Mouse (Mus musculus) WW6 (cell line): ENCODE results near the gene Ankrd60.

Experiments
- DNase-seq: peaks from one replicate; pipeline ENCODE4 v3.0.0-alpha.2; 2013; ENCODE audit warnings: low read depth, low spot score

Ankrd60 gene

GRCm38 (mm10) chr2:173584361-173584760 lies 6.2 kb upstream of the Ankrd60 start:
- no peak for DNase-seq

DNA sequence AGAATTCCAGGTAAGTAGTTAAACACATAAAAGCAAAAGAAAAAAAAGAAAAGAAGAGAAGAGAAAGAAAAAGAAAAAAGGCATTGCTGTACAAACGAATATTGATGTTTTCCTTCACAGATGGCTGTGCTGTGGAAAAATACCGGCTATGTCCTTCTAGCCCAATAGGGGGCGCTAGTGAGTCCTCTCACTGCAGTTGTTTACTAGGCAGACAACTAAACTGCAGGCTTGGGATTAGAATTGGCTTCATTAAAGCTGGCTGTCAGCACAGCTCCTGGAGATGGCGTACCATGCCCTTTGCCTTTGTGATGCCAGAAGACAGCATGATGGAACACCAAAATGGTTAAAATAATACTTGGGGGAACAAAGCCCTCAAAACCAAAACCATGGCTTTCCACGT lies 5.3 kb upstream of the Ankrd60 start:
- no peak for DNase-seq

DNA sequence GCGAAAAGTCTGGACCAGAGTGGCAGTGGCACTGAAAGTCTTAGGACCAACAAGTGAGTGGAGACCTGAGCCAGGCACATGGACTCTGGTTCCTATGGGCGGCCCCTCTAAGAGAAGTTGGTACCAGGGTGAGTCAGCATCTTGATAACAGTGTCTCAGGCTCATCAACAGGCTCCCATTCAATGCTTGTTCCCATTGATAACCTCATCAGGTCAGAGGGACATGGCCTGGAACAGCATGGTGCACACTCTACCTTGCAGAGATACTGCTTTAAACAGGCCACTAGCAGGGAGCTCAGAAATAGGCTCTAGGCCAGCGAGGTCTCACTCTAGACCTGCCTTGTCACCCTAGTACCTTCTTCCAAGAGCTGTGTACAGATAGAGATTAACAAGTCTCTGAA lies 4.7 kb upstream of the Ankrd60 start:
- DNase-seq = no peak

- no peak for DNase-seq
Measured at GRCm38 (mm10) chr2:173581096-173581495, 2.9 kb upstream of the Ankrd60 start.

DNA sequence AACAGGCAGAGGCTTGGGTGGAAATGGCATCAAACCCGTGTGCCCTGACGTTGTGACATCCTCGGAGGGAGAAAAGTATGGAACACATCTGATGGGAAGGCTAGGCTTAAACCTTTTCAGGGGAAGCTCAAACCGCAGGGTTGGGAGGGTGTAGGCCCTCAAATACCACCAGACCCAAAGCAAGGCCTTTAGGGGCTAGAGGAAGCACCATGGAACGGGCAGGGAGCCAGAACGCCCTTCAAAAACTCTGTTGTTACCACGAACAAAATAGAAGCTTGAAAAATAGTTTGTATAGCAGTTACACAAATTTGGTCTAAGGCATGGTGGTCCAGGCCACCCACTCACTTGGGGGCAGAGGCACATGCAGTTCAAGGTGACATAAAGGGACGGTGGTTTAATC lies 430 bp upstream of the Ankrd60 start:
- DNase-seq = no peak

DNA sequence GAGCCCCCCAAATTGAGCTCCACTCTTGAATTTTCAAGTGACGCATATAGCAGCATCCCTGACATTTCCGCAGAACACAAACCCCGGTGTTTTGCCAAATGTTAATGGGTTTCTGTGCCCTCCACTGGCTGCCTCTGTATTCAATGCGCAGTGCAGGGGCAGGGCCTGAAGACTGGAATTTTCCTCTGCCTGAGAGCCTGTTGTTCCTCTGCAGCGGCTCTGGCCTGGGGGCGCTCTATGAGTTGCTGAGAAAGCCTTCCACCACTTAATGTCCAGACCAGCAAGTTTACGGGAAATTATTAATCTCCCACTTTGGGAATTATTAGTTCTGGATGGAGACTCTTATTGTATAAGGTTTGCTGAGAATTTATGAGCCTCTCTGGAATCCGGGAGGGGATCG lies 14.0 kb downstream of the Ankrd60 start:
- DNase-seq = no peak

GRCm38 (mm10) chr2:173563336-173563735 lies 14.8 kb downstream of the Ankrd60 start:
- no peak for DNase-seq

GRCm38 (mm10) chr2:173561851-173562442 lies 16.2 kb downstream of the Ankrd60 start:
- no peak for DNase-seq

DNA sequence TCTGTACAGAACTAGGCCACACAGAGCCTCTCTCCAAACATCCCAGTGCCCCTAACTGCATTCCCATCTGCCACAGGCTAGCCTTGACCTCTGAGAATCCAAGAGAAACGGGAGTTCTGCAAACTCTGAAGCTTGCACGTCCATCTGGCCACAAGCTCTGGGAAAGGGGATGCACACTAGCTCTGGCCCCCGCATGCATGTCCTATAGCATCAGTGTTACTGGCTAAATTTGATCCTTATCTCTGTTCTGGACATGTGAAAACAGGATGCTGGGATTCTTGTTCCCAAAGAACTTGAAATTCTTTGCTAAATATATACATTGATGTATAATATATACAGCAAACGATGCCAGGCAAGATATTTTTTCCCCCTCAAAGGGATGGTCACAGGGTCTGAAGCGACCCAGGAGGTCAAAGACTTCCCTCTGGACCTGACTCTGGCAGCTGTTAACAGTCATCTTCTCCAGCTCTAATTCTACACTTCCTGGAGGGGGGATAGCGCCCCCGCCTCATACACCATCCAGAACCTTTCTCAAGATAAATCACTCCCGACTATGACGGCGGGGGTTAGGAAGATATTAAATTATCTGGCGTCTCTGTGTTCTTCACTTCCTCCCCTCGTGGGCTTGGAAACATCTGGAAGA lies 19.3 kb downstream of the Ankrd60 start:
- no peak for DNase-seq

- no peak for DNase-seq
Measured at GRCm38 (mm10) chr2:173553863-173554262, 24.3 kb downstream of the Ankrd60 start.

DNA sequence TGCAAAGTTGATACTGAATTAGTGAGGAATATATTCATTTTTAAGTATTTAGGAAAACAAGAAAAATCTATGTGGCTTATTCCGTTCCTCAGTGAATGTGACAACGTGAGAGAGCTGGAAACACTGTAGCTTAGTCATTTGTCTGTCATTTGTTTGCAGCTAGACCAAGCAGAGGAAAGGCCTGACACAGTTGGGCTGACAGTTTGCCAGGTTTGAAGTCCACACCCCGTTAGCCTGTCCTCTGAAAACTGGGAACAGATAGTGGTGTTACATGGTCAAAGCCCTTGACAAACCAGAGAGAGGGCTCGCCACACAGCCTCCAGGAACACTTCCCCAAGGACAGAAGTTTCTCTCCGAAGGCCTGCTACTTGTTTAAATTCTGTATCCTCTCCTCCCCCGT lies 27.5 kb downstream of the Ankrd60 start:
- no peak for DNase-seq

GRCm38 (mm10) chr2:173549236-173549635 lies 28.9 kb downstream of the Ankrd60 start:
- DNase-seq = no peak

DNA sequence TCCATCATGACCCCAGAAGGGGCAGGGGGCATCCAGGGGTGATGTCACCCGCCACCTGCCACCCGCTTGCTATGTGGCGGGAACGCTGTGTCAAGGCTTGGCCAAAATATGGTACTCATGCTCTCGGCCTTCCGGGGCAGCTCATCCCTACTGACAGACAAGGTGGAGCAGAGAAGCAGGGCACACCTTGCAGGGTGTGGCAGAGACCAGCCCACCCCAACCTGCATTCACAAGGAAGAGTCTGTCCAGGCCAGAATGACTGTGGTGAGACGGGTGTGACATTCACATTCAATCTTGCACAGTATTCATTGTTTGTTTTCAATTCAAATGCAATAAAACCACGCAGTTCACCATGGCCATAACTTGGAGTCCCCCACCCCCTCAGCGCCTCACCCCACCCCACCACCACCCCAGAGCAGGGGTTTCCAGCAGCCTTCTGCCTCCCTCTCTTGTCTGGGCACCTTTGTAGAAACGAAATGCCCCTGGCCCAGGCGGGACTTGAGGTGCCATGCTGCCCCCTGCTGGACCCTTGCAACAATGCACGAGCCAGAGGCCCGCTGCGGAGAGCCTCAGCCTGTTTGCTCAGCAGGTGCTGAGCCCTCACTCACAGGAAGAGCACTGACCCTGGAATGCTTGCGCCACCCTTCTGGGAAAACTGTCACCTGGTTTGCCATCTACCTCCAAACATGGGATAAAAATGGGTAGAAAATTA lies 32.0 kb downstream of the Ankrd60 start:
- no peak for DNase-seq

- no peak for DNase-seq
Measured at GRCm38 (mm10) chr2:173542716-173543115, 35.4 kb downstream of the Ankrd60 start.

DNA sequence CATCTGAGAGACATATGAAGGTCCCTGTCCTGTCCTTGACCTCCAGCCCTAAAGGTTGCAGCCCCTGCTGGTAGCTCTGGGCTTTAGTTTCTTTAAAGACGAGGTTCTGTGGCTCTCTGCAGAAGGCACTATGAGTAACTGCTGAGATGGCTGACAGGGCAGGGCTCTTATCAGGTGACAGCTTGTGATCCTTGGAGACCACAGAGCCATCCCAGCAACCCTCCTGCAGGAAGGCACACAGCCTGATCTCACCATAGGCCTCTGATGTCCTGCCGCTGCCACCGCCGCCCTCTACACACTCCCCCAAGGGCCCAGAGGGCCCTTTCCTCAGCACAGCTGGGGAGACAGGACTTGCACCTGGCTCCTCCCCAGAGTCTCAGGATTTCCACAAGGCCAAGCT lies 36.4 kb downstream of the Ankrd60 start:
- no peak for DNase-seq

DNA sequence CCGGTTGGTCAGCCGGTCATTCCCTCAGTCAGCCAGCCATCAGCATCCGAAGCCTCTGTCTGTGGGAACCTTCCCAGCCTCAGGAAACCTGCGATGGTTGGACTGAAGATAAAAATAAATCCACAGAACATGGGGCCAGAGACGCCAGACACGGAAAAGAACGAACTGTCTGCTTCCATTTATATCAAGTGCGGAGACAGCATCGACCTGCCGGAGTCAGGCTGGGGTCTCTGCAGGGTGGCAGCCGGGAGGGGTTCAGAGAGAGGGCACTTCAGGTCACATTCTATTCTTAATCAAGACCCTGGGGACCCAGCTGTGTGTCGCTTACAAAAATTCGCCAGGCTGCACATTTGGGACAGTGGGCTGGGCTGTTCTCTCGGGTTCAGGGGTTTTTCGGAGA lies 38.4 kb downstream of the Ankrd60 start:
- no peak for DNase-seq

- no peak for DNase-seq
Measured at GRCm38 (mm10) chr2:173535886-173536285, 42.3 kb downstream of the Ankrd60 start.

- DNase-seq = no peak
Measured at GRCm38 (mm10) chr2:173535390-173535789, 42.8 kb downstream of the Ankrd60 start.

DNA sequence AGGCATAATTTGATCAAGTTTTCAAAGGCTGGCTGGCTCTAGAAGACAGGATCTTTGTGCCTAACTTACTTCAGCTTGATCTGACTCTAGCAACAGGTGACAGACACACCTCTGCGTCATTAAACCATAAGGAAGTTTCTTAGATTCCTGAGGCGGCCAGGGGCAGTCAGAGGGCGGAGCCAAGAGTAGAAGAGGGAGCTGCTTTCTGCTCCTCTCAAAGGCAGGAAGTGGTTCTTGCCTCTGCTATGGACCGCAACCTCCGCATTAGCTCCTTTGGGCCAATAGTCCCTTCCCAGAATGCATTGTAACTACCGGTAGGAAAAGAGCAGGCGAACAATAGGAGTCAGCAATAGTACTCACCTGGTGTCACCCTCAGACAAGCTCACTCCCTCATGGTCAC lies 43.6 kb downstream of the Ankrd60 start:
- DNase-seq = no peak

DNA sequence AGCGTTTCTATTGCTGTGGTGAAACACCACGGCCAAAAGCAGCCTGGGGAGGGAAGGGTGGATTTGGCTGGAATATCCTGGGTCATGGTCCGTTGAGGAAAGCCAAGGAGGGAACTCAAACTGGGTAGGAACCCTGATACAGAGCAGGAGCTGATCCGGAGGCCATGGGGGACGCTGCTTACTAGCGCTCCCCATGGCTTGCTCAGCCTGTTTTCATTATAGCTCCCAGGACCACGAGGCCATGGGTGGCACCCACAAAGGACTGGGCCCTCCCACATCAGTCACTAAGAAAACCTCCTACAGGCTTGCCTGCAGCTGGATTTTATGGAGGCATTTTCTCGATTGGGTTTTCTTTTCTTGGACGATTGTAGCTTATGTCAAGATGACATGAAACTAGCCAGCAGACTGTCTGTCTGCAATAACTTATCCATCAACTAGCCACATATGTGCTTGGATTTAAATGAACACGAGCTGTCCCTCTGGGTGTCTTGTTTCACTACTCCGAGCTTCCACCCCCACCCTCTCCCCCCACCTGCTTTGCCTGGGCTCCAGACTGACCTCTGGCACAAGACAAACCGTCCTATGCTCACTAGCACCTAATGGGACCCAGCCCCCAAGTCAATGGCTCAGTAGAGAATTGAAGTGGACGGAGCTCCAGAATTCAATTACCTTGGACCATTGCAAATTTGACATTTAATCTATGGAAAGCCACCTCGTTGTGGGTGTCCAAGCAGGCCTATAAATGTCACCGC lies 45.3 kb downstream of the Ankrd60 start:
- no peak for DNase-seq

DNA sequence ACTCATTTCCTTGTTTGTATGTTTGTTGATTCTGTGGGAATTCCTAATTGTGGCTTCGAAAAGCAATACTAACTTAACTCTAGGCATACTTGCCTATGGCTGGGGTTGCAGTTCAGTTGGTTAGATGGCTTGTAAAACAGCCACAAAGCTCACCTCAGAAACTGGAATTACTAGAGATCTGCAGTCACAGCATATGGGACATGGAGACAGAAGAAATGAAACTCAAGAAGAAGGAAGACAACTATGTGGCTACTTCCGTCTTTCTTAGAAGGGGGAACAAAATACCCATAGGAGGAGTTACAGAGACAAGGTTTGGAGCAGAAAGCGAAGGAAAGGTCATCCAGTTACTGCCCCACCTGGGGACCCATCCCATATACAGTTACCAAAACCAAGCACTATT lies 49.7 kb downstream of the Ankrd60 start:
- DNase-seq = no peak

DNA sequence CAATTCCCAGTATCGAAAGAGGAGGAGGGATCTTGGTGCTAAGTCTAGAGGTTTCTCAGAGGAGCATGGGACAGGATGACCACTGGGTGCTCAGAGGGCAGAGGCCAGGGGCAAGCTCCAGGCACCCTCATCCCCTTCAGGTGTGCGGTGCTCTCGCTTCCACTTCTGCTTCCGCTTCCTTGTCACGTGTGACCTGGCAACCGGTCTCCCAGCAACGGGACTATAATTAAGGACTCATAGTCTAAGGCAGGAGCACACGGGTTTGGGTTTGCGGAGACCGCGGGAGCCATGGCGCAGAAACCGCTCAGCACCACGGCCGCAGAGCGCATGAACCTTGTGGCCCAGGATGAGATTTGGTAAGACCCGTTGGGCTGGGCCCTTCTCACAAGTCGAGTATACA lies 55.8 kb downstream of the Ankrd60 start, which contains the start of gene 1700021F07Rik:
TSS of gene 1700021F07Rik (plus strand) at position 211 of the 400 bp plus-strand sequence.
- DNase-seq = no peak
